Mouse (Mus musculus): ENCODE measurements around the gene 2010109A12Rik. TPM values are rescaled to one million over a fixed set of nuclear protein-coding genes. Genes with fewer than 3 reads are reported as not detected.

The 2010109A12Rik gene
- total and polyA plus RNA-seq, 2 experiments from 2014 or later: 1.7 TPM; not detected in 1

DNA sequence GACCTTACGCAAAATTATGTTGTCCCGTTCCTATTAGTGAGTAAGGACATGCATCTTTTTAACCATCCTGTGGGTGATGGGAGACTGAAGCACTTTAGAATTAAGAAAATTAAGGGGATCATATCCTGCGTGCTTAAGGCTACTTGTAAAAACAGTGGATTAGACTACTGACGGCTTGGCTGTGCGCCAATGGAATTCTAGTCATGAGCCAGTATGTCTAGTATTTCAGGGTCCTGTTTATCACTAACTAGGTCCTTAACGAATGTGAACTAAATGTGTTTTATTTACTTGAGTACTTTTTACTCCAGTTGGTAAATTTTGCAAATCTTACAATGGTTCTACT, 659 bp downstream of the 2010109A12Rik start:
- H3K27me3 ChIP-seq (ENCODE audit: control insufficient read depth, insufficient read depth, low read length): no peaks in the 10 kb centered on the region
- 1% methylated on average over 6 of the region's 6 CpGs for whole genome bisulfite sequencing
- H3K27ac ChIP-seq (ENCODE audit: low read depth): peak overlapping the region; percentile 90
- DNase-seq (ENCODE audit: low spot score) (no peak), ATAC-seq (ENCODE audit: insufficient read depth, low read depth) (peak; percentile 2; the same call in 1 of the 2 replicates)
- H3K4me1 ChIP-seq (ENCODE audit: control insufficient read depth, insufficient read depth): peaks cover 4% of the 10 kb centered on the region; the same call in 1 of the 2 replicates
- H3K9me3 ChIP-seq (replicated peaks; ENCODE audit: control insufficient read depth, low read length): no peaks in the 10 kb centered on the region
- H3K36me3 ChIP-seq (replicated peaks; ENCODE audit: control insufficient read depth, insufficient read depth, low read length): peaks cover under 1% of the 10 kb centered on the region; the same call in 1 of the 2 replicates
- H3K9ac ChIP-seq (replicated peaks; ENCODE audit: low read depth, low read length): peak overlapping the region; percentile 22; the same call in 1 of the 2 replicates
- TF ChIP-seq EP300 (IDR thresholded peaks at IDR 0.05; ENCODE audit: low read depth) (no peak), CTCF (IDR thresholded peaks at IDR 0.05; ENCODE audit: low read depth) (no peak)
- H3K4me2 ChIP-seq (ENCODE audit: low read depth, low read length): peak overlapping the region; percentile 65
- H3K4me3 ChIP-seq (ENCODE audit: low read depth, low read length): peak overlapping the region; percentile 98

- H3K4me3 ChIP-seq (ENCODE audit: low read depth, low read length): no peak overlapping the region
- H3K36me3 ChIP-seq (replicated peaks; ENCODE audit: control insufficient read depth, insufficient read depth, low read length): no peaks in the 10 kb centered on the region
- H3K27ac ChIP-seq (ENCODE audit: low read depth): peak overlapping the region; percentile 90; the same call in 1 of the 2 replicates
- no peaks in the 10 kb centered on the region for H3K9me3 ChIP-seq (replicated peaks; ENCODE audit: control insufficient read depth, low read length)
- no peaks in the 10 kb centered on the region for H3K27me3 ChIP-seq (ENCODE audit: control insufficient read depth, insufficient read depth, low read length)
- no peak overlapping the region for H3K9ac ChIP-seq (replicated peaks; ENCODE audit: low read depth, low read length)
- H3K4me1 ChIP-seq (ENCODE audit: control insufficient read depth, insufficient read depth): peaks cover 4% of the 10 kb centered on the region; the same call in 1 of the 2 replicates
- WGBS: 85% methylated on average over 1 of the region's 1 CpGs
- ATAC-seq (ENCODE audit: insufficient read depth, low read depth) (no peak), DNase-seq (ENCODE audit: low spot score) (no peak)
- TF ChIP-seq CTCF (IDR thresholded peaks at IDR 0.05; ENCODE audit: low read depth): no peak
- TF ChIP-seq EP300 (IDR thresholded peaks at IDR 0.05; ENCODE audit: low read depth): no peak
- peak overlapping the region; percentile 65; the same call in 1 of the 2 replicates for H3K4me2 ChIP-seq (ENCODE audit: low read depth, low read length)
Observed at GRCm38 (mm10) chr5:93207555-93207954, 1.2 kb downstream of the 2010109A12Rik start.

- no peaks in the 10 kb centered on the region for H3K9me3 ChIP-seq (replicated peaks; ENCODE audit: control insufficient read depth, low read length)
- H3K27ac ChIP-seq (ENCODE audit: low read depth): no peak overlapping the region
- no peak overlapping the region for H3K4me2 ChIP-seq (ENCODE audit: low read depth, low read length)
- H3K4me3 ChIP-seq (ENCODE audit: low read depth, low read length): no peak overlapping the region
- no peaks in the 10 kb centered on the region for H3K27me3 ChIP-seq (ENCODE audit: control insufficient read depth, insufficient read depth, low read length)
- ATAC-seq (ENCODE audit: insufficient read depth, low read depth) (no peak), DNase-seq (ENCODE audit: low spot score) (no peak)
- TF ChIP-seq CTCF (IDR thresholded peaks at IDR 0.05; ENCODE audit: low read depth) (no peak), EP300 (IDR thresholded peaks at IDR 0.05; ENCODE audit: low read depth) (no peak)
- H3K9ac ChIP-seq (replicated peaks; ENCODE audit: low read depth, low read length): no peak overlapping the region
- no peaks in the 10 kb centered on the region for H3K36me3 ChIP-seq (replicated peaks; ENCODE audit: control insufficient read depth, insufficient read depth, low read length)
- H3K4me1 ChIP-seq (ENCODE audit: control insufficient read depth, insufficient read depth): no peaks in the 10 kb centered on the region
- 71% methylated on average over 3 of the region's 3 CpGs for WGBS
Observed at GRCm38 (mm10) chr5:93218375-93218774, 12.1 kb downstream of the 2010109A12Rik start.

DNA sequence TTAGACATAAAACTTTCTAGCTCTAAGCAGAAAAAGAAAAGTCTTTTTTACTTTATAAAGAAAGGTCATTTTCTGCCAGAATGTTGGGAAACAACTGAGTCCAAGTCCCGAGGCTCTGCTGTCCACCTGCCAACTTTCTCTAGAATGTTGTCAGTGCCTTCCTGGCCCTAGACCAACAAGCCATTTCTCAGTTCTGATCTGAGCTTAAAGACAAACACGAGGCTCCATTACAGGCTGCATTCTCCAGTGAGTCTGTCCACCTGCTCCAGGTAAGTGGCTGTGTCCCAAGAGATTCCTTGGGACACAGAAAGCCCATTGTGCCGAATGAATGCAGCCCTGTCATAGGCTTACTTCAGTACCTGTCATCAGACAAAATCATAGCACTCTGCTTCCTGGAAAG, 15.3 kb downstream of the 2010109A12Rik start:
- 40% methylated on average over 3 of the region's 3 CpGs for WGBS
- ATAC-seq (ENCODE audit: insufficient read depth, low read depth): no peak
- Histone ChIP-seq H3K4me1 (ENCODE audit: control insufficient read depth, insufficient read depth) (no peaks in the 10 kb centered on the region), H3K4me2 (ENCODE audit: low read depth, low read length) (no peak overlapping the region), H3K9ac (replicated peaks; ENCODE audit: low read depth, low read length) (no peak overlapping the region), H3K27ac (ENCODE audit: low read depth) (no peak overlapping the region), H3K36me3 (replicated peaks; ENCODE audit: control insufficient read depth, insufficient read depth, low read length) (no peaks in the 10 kb centered on the region), H3K9me3 (replicated peaks; ENCODE audit: control insufficient read depth, low read length) (no peaks in the 10 kb centered on the region), H3K27me3 (ENCODE audit: control insufficient read depth, insufficient read depth, low read length) (no peaks in the 10 kb centered on the region), H3K4me3 (ENCODE audit: low read depth, low read length) (no peak overlapping the region)
- TF ChIP-seq EP300 (IDR thresholded peaks at IDR 0.05; ENCODE audit: low read depth) (no peak), CTCF (IDR thresholded peaks at IDR 0.05; ENCODE audit: low read depth) (no peak)
- no peak for DNase-seq (ENCODE audit: low spot score)

GRCm38 (mm10) chr5:93224549-93224948, 18.2 kb downstream of the 2010109A12Rik start:
- H3K4me3 ChIP-seq (ENCODE audit: low read depth, low read length): no peak overlapping the region
- H3K27ac ChIP-seq (ENCODE audit: low read depth): no peak overlapping the region

GRCm38 (mm10) chr5:93227157-93227556, 20.8 kb downstream of the 2010109A12Rik start:
- Histone ChIP-seq H3K9ac (replicated peaks; ENCODE audit: low read depth, low read length) (no peak overlapping the region), H3K4me3 (ENCODE audit: low read depth, low read length) (no peak overlapping the region), H3K27ac (ENCODE audit: low read depth) (no peak overlapping the region), H3K36me3 (replicated peaks; ENCODE audit: control insufficient read depth, insufficient read depth, low read length) (no peaks in the 10 kb centered on the region), H3K4me1 (ENCODE audit: control insufficient read depth, insufficient read depth) (no peaks in the 10 kb centered on the region), H3K9me3 (replicated peaks; ENCODE audit: control insufficient read depth, low read length) (no peaks in the 10 kb centered on the region), H3K4me2 (ENCODE audit: low read depth, low read length) (no peak overlapping the region), H3K27me3 (ENCODE audit: control insufficient read depth, insufficient read depth, low read length) (no peaks in the 10 kb centered on the region)
- no peak for DNase-seq (ENCODE audit: low spot score)
- no peak for ATAC-seq (ENCODE audit: insufficient read depth, low read depth)
- TF ChIP-seq EP300 (IDR thresholded peaks at IDR 0.05; ENCODE audit: low read depth): no peak
- 48% methylated on average over 3 of the region's 3 CpGs for WGBS

More at GRCm38 (mm10) chr5:93224549-93224948, 18.2 kb downstream of the 2010109A12Rik start:
- TF ChIP-seq EP300 (IDR thresholded peaks at IDR 0.05; ENCODE audit: low read depth): no peak
- Histone ChIP-seq H3K9ac (replicated peaks; ENCODE audit: low read depth, low read length) (no peak overlapping the region), H3K27me3 (ENCODE audit: control insufficient read depth, insufficient read depth, low read length) (no peaks in the 10 kb centered on the region), H3K36me3 (replicated peaks; ENCODE audit: control insufficient read depth, insufficient read depth, low read length) (no peaks in the 10 kb centered on the region), H3K4me2 (ENCODE audit: low read depth, low read length) (no peak overlapping the region), H3K4me1 (ENCODE audit: control insufficient read depth, insufficient read depth) (no peaks in the 10 kb centered on the region), H3K9me3 (replicated peaks; ENCODE audit: control insufficient read depth, low read length) (no peaks in the 10 kb centered on the region)
- DNase-seq (ENCODE audit: low spot score): no peak
- no peak for ATAC-seq (ENCODE audit: insufficient read depth, low read depth)
- 66% methylated on average over 2 of the region's 2 CpGs for WGBS

Measured in heart, postnatal 0 days (tissue).